Mouse (Mus musculus) lung, adult 2 months (tissue): ENCODE results near the gene Dusp11. TPM values are rescaled to one million over a fixed set of nuclear protein-coding genes. Genes with fewer than 3 reads are reported as not detected.
A peak's percentile ranks its signal among the peaks of the same experiment; 100 is the strongest.
"Not testable (repeated sequence)": the region's sequence is repeated elsewhere in the genome, so short reads cannot be mapped to it uniquely, and the experiment has no call there.

Experiments used
- DNase-seq: peaks from one replicate; pipeline ENCODE4 v3.0.0; 2022
- H3K4me1 ChIP-seq: fragments of 200-500 bp; 2 replicates; pipeline ENCODE4 v1.6.1; 2011; ENCODE audit warnings: low read length; ENCODE audit not compliant: control insufficient read depth, insufficient read depth
- H3K4me3 ChIP-seq: fragments of 200-500 bp; replicated peaks from 2 replicates; pipeline ENCODE3; 2011; ENCODE audit warnings: low read depth, mild to moderate bottlenecking, control low read depth, low read length; ENCODE audit errors: extremely low read depth
- CTCF ChIP-seq: fragments of 200-500 bp; IDR thresholded peaks from 2 replicates; pipeline ENCODE4 v1.5.1; 2011; ENCODE audit warnings: mild to moderate bottlenecking, low read length, control low read depth; ENCODE audit not compliant: insufficient read depth
- POLR2A ChIP-seq: fragments of 200-500 bp; IDR thresholded peaks from 2 replicates; pipeline ENCODE4 v1.6.1; 2011; ENCODE audit warnings: low read depth, mild to moderate bottlenecking, control low read depth, low read length, borderline replicate concordance; ENCODE audit errors: extremely low read depth
- WGBS: fragments of 180-500 bp; shearing (Covaris S2); methylation state at CpG from one replicate; pipeline ENCODE4 v1.1.7; 2018; 5-methylcytosine and 5-hydroxymethylcytosine counted together
- polyA plus RNA-seq: library from polyadenylated mRNA; depleted of rRNA; stranded (reverse); fragments of >200 nt; gene quantifications from 2 replicates; pipeline ENCODE4 v1.2.3, GENCODE M21; 2012

Gene Dusp11
- polyA plus RNA-seq, 1 experiment, result 32.6 TPM

DNA sequence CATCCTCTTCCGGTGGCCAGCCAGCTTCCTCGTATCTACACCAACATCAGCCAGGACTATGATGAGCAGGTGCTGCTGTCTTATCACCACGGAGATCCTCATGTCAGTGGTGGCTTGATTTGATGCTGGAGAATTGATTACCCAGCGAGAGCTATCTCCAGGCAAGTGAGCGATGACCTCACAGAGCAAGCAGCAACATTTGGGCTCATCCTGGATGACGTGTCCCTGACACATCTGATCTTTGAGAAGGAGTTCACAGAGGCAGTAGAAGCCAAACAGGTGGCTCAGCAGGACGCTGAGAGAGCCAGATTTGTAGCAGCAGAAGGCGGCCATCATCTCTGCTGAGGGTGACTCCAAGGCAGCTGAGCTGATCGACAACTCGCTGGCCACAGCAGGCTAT is 22.8 kb downstream of the Dusp11 start:
- DNase-seq, result no peak
- Histone ChIP-seq H3K4me3 (no peak overlapping the region), H3K4me1 (no peaks in the 10 kb centered on the region; the same call in 1 of the 2 replicates)
- 70% methylated on average over 10 of the region's 10 CpGs for WGBS
- TF ChIP-seq CTCF (no peak), POLR2A (no peak)

DNA sequence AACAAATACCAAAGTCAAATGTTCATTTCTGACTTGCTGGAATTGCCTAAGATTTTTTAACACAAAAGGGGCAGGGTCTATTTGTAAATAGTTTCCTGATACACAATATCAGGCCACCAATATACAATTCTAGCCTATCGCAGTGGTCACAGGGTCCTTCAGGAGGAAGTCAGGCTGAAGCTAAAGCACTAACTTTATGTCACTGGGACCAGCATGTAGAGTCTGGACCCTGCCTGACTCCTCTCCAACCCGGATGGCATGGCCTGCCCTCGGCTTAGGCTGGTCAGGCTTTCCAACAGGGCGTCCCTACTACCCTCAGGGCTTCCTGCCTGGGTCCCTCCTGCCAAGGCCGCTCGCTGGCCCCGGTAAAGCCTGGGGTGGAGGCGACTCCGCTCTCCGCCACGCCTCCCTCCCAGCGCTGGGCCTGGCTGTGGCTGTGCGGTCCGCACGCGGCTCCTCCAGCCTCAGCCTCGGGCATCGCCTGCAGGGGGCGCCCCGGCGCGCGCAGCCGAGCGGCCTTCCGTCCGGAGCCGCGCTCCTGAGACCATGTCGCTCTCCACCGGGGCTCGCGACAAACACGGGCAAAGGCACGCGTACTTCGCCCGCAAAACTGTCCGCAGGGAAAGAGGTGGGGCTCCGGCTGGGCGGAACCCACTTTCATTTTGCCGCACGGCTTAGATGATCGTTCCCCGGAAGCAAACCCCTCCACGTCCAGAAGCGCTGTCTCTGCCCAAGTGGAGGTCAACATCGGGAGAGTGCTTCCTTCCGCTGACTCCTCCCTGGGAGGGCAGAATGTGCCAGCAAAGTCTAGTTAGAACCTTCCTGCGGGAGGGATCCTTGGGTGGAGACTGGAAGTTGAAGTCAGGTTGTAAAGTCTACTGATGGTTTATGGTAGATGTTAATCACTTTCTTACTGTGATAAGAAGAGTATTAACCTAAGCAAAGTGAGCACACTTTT is 24.7 kb downstream of the Dusp11 start:
- WGBS, result 2% methylated on average over 50 of the region's 50 CpGs
- not testable (repeated sequence) for H3K4me1 ChIP-seq
- peak; percentile 88 for DNase-seq
- TF ChIP-seq POLR2A, result peak; percentile 64; the same call in 1 of the 2 replicates
- peak overlapping the region; percentile 57 for H3K4me3 ChIP-seq

DNA sequence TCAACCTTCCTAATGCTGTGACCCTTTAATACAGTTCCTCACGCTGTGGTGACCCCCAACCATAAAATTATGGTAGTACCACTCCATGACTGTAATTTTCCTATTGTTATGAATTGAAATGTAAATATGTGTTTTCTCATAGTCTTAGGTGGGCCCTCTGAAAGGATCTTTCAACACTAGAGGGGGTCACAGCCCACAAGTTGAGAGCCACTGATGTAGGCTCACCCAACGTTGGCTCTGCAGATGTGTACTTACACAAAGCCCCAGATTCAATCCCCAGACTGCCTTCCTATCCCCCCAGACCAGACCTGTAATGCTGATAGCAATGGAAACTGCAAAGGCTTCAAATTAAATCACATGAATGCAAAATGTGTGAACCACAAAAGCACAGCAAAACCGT is 25.8 kb downstream of the Dusp11 start:
- TF ChIP-seq POLR2A (no peak), CTCF (0 out of 2 replicates have a peak, but pooled peaks have one; percentile 2)
- Histone ChIP-seq H3K4me1 (no peaks in the 10 kb centered on the region; the same call in 1 of the 2 replicates), H3K4me3 (no peak overlapping the region)
- no peak for DNase-seq
- 70% methylated on average over 3 of the region's 3 CpGs for WGBS

DNA sequence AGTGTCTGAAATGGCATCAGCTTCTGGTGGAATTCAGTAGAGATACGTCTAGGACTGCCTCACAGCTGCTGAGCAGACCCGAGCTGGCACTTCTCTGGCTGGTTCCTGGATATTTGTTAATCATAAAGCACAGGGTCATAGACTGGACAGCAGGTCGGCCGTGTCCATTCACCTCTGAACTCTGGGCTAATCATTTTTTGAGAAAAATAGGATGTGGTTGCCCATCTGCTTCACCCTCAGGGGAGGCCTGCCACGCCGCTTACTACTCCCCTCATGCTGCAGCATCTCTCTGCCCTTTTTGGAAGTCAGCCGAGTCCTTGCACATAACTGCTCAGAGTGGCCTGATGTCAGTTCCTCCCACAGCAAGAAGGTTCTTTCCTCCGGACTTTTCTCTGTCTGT is 27.4 kb downstream of the Dusp11 start:
- no peak for DNase-seq
- WGBS, result 77% methylated on average over 8 of the region's 8 CpGs
- no peaks in the 10 kb centered on the region; the same call in 1 of the 2 replicates for H3K4me1 ChIP-seq
- no peak overlapping the region for H3K4me3 ChIP-seq
- TF ChIP-seq POLR2A (no peak), CTCF (no peak)

DNA sequence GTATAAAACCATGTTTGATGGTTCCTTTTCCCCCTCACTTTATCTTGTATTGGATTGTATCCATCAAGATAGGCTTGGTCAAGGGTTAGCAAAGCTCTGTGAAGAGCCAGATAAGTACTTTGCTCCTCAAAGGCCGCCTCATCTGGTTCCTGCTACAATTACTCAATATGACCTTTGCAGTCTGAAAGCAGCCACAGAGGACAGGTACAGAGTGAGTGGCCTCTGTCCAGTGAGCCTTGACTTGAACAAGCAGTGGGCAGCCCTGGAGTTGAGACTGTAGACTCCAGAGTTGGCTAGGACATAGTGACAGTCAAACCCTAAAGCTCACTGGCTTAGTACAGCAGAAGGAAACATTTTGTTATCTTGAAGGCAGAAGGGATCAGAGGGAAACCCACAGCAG is 32.2 kb downstream of the Dusp11 start:
- TF ChIP-seq POLR2A, result no peak
- TF ChIP-seq CTCF, result no peak
- no peak for DNase-seq
- no peak overlapping the region for H3K4me3 ChIP-seq
- WGBS, result 73% methylated on average over 1 of the region's 1 CpGs
- H3K4me1 ChIP-seq, result no peaks in the 10 kb centered on the region

DNA sequence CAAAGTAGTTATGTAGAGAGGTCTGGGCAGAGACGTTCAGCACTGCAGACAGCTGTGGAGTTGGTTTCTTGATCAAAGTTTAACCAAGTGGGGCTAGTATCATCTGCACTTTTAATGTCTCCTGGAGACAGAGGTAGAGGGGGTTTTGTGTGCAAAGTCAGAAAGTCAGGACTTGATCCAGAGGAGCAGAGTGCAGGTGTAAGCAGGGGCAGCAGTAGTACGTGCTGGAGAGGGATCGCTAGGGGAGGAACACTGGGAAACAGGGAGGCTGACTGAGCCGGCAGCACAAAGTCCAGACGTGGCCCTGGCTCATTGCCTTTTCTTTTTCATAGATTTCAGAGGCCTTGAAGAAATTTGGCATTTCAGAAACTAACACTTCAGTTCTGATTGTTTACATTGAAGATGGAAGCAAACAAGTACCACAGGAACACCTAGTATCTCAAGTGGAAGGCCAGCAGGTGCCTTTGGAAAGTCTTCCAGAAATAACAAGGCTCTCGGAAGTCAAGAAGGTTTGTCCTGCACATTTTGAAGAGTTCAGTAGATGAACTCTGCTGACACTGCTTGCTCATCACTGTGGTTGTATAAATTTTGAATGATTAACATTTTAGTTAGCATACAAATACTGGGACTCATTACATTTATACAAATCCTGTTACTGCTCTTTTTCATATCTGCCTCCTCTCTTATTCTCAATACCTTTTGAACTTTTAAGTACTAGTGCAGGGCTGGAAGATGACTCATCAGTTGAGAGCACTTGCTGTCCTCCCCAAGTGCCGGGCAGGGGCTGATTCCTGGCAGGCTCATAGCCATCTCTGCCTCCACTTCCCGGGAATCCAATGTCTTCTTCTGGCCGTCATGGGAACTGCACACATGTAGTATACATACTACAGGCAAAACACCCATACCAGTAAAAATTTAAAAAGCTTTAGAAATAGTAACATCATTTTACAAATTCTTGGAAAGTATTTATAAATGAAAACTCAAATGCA is 33.7 kb downstream of the Dusp11 start:
- Histone ChIP-seq H3K4me1 (no peaks in the 10 kb centered on the region), H3K4me3 (no peak overlapping the region)
- no peak for TF ChIP-seq POLR2A
- TF ChIP-seq CTCF, result no peak
- 73% methylated on average over 9 of the region's 9 CpGs for WGBS
- DNase-seq, result no peak

DNA sequence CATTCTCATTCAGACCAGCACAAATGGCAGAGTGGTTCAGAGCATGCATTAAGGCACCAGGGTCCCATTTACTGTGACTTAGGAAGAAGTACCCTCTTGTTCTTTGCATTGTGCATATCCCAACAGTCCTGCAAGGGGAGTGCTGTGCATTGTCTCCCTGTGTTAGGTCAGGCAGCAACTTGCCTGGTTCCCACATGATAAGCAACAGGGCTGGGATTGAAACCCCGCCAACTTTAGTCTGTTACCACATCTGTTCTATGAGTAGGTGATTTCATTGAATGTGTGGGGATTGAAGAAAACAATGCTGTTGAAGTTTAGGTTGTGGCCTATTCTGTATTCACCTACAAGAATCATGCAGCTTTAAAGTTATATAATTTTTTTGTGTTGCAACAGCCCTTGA is 34.8 kb downstream of the Dusp11 start:
- Histone ChIP-seq H3K4me1 (no peaks in the 10 kb centered on the region), H3K4me3 (no peak overlapping the region)
- no peak for DNase-seq
- TF ChIP-seq POLR2A (no peak), CTCF (no peak)
- WGBS, result 83% methylated on average over 1 of the region's 1 CpGs

DNA sequence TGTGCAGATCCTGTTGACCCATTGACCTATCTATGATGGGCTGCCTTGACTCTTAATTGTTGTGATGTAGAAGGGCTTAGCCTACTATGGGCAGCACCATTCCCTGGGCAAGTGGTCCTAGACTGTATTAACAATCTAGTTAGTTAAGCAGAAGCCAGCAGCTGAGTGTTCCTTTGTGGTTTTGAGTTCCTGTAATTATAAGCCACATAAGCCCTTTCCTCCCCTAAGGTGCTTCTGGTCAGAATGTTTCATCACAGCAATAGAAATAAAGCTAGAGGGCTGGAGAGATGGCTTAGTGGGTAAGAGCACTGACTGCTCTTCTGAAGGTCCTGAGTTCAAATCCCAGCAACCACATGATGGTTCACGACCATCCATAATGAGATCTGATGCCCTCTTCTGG is 37.8 kb downstream of the Dusp11 start:
- no peak overlapping the region for H3K4me3 ChIP-seq
- 94% methylated on average over 1 of the region's 1 CpGs for WGBS
- TF ChIP-seq CTCF (no peak), POLR2A (no peak)
- DNase-seq, result no peak
- no peaks in the 10 kb centered on the region for H3K4me1 ChIP-seq

DNA sequence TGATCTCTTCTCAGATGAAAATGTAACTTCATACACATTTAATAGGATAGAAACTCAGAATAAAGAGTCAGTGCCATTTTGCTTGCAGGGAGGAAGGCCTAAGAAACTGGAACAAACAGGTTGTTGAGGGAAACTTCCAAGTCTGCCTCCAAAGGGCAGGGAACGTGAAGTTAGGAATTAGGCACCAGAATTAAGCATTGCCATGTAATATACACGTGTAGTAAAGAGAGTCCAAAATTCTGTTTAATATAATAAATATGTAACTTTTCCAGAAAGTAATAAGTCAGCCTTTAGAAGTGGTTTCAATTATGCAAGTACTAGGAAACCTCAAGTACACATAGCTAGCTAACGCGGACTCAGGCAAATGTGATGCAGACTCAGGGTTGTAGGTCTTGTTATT is 42.1 kb downstream of the Dusp11 start:
- no peak for DNase-seq
- no peak for TF ChIP-seq POLR2A
- TF ChIP-seq CTCF, result no peak
- H3K4me1 ChIP-seq, result peaks cover 2% of the 10 kb centered on the region; the same call in 1 of the 2 replicates
- 74% methylated on average over 4 of the region's 4 CpGs for WGBS
- no peak overlapping the region for H3K4me3 ChIP-seq

DNA sequence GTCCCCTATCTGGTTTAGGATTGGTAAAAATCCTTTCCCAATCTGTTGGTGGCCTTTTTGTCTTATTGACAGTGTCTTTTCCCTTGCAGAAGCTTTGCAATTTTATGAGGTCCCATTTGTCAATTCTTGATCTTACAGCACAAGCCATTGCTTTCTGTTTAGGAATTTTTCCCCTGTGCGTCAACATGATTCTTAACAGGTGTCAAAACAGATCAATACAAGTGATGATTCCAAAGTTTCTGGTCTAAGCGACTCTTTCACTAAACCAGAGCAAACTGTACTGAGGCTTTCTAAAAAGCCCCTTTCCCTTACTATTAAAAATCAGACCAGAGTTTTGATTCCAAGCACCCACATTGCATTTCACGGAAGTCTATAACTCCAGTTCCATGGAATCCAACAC is 43.1 kb downstream of the Dusp11 start:
- 94% methylated on average over 3 of the region's 3 CpGs for WGBS
- not testable (repeated sequence) for H3K4me3 ChIP-seq, DNase-seq, H3K4me1 ChIP-seq
